Mouse (Mus musculus): ENCODE data around the gene Mrpl38.

DNA sequence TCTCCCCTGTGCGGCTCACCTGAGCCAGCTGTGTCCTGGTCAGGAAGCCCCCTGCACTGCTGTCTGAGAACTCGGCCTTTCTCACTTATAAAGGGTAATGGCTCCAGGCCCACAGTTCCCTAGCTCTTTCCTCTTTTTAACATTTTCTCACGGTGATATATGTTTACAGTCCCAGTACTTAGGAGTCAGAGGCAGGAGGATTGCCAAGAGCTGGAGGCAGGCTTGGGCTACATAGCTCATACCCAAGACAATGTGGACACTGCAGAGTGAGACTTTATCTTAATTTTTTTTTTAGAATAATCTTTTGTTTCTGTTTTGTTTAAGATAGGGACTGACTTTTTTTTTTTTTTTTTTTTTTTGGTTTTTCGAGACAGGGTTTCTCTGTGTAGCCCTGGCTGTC lies 36.2 kb downstream of the Mrpl38 start:
- no peak for TF ChIP-seq CTCF (IDR thresholded peaks at IDR 0.05; ENCODE audit: low read depth)
- TF ChIP-seq EP300 (optimal IDR thresholded peaks at IDR 0.05), result no peak
